8 mouse cellular contexts compared by ENCODE assay signal in the genomic region with DNA sequence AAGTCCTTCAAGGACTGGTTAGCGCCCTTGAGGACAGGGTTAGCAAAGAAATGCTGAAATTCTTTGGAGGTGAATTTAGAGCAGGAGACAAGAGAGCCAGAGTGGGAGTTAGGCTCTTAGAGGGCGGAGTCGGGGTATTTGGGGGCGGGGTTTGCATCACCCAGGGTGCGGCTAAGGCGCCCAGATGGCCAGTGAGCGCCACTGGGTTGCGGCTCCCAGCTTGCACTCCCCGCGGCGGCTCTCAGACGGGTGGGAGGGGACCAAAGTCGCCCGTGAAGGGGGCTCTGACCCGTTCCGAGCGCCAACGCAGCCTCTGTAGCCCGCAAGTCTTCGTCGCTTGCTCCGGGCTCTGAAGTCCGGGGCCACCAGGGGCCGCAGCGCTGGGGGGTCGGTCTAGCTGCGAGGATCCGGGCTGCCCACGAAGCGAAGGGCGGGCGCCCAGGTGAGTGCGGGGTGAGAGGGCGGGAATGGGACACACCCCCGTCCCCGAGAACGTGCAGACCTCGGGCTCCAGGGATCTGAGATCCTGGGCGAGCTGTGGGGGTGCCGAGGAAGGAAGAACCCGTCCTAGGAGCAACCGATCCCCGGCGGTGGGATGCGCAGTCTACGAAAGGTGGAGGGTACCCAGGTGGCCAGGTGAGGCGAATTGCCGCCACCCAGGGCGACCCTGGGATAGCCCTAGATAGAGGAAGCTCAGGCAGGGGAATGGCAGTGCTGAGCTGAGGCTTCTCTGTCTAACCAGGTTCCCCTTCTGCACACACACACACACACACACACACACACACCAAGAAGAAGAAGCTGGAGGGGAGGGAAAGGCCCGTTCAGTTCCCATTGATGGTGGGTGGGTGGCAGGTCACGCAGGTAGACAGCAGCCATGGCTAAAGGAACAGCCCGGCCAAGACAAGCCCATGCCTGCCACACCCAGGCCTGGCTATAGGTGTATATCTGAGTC. TPM values are rescaled to one million over a fixed set of nuclear protein-coding genes. Genes with fewer than 3 reads are reported as not detected.
DNase-seq lines count a peak whose midpoint lies in the region; ATAC-seq lines count a peak whose summit lies in the region.

A gene (plus strand): TSS at position 156 of the 952 bp plus-strand sequence.

- peak within 1 kb of the TSS; percentile 49 for H3K4me3 ChIP-seq in embryonic facial prominence, embryonic 13.5 days
- H3K4me3 ChIP-seq in heart, embryonic 15.5 days, result peak within 1 kb of the TSS; percentile 51

- no peak within 1 kb of the TSS for H3K27ac ChIP-seq in embryonic facial prominence, embryonic 13.5 days
- no peak within 1 kb of the TSS for H3K27ac ChIP-seq in heart, embryonic 15.5 days

- WGBS in embryonic facial prominence, embryonic 13.5 days, result 3% methylated on average over 52 of the region's 52 CpGs
- 2% methylated on average over 49 of the region's 52 CpGs for WGBS in heart, embryonic 15.5 days

- H3K4me2 ChIP-seq in embryonic facial prominence, embryonic 13.5 days, result peak within 1 kb of the TSS; percentile 86
- H3K4me2 ChIP-seq in heart, embryonic 15.5 days, result peak within 1 kb of the TSS; percentile 86

- peak; percentile 45 for DNase-seq in right cerebral cortex, postnatal 14 days
- no peak for DNase-seq in right cerebral cortex, adult 2 months (ENCODE audit: low spot score in 2 of 2)
- DNase-seq in kidney, postnatal 10 days, result peak; percentile 77
- DNase-seq in lung, postnatal 36 days, result peak; percentile 87
- DNase-seq in retina, postnatal 7 days (ENCODE audit: low read depth, low spot score), result peak; percentile 17

- H3K9me3 ChIP-seq in embryonic facial prominence, embryonic 13.5 days, result no peaks in the 10 kb centered on the region
- no peaks in the 10 kb centered on the region for H3K9me3 ChIP-seq in heart, embryonic 15.5 days (replicated peaks)

- no peaks in the 10 kb centered on the region for H3K36me3 ChIP-seq in embryonic facial prominence, embryonic 13.5 days
- H3K36me3 ChIP-seq in heart, embryonic 15.5 days, result no peaks in the 10 kb centered on the region

- peaks cover 23% of the 10 kb centered on the region for H3K4me1 ChIP-seq in embryonic facial prominence, embryonic 13.5 days
- peaks cover 16% of the 10 kb centered on the region for H3K4me1 ChIP-seq in heart, embryonic 15.5 days (replicated peaks)

- peaks cover 83% of the 10 kb centered on the region for H3K27me3 ChIP-seq in embryonic facial prominence, embryonic 13.5 days
- peaks cover 71% of the 10 kb centered on the region for H3K27me3 ChIP-seq in heart, embryonic 15.5 days

- no peak for ATAC-seq in embryonic facial prominence, embryonic 13.5 days (ENCODE audit: insufficient number of reproducible peaks, insufficient read depth, low FRiP score, low TSS enrichment, low read depth)
- peak; percentile 53; the same call in 1 of the 2 replicates for ATAC-seq in heart, embryonic 15.5 days (replicated peaks; ENCODE audit: insufficient number of reproducible peaks, insufficient read depth, low FRiP score, low read depth)
- no peak for ATAC-seq in activated CD4-positive, CD25-positive, alpha-beta regulatory T cell, adult 4 months

- H3K9ac ChIP-seq in embryonic facial prominence, embryonic 13.5 days, result peak within 1 kb of the TSS; percentile 68
- peak within 1 kb of the TSS; percentile 29; the same call in 1 of the 2 replicates for H3K9ac ChIP-seq in heart, embryonic 15.5 days

RNA-seq across cellular contexts. Expression of the gene that starts here (rescaled TPM):
- 8.0 and 8.9 TPM in 2 replicates for polyA plus RNA-seq in embryonic facial prominence, embryonic 13.5 days (2015; fragmentation: Nextera tagmentation; extraction: Ambion mirVana)
- polyA plus RNA-seq in heart, embryonic 15.5 days (2015; fragmentation: Nextera tagmentation; extraction: Ambion mirVana), result 1.9 and 3.9 TPM in 2 replicates
- polyA plus RNA-seq in activated CD4-positive, CD25-positive, alpha-beta regulatory T cell, adult 4 months (2017; shearing (Covaris generic)), result under 1 TPM in 1 of 2 experiments, not detected in 1; 0.97 TPM

Comparison
In these comparisons a context has a peak if more than half of its experiments do, and no peak if none do; other contexts are left out.
1. DNase-seq: peak in right cerebral cortex, postnatal 14 days (single experiment), kidney, postnatal 10 days (single experiment), lung, postnatal 36 days (single experiment) and retina, postnatal 7 days (single experiment); none in right cerebral cortex, adult 2 months (0 of 2).